Mouse (Mus musculus) adrenal gland, adult 18-20 months (tissue): ENCODE measurements around the gene Mpped2. TPM values are rescaled to one million over a fixed set of nuclear protein-coding genes. Genes with fewer than 3 reads are reported as not detected.

Source experiments
- DNase-seq, 2 experiments: peaks; one replicate each; pipeline ENCODE4 v3.0.0; 2021 to 2022; ENCODE audit warnings: low spot score in 2 of 2
- total RNA-seq, 2 experiments: library from RNA; stranded (reverse); gene quantifications; 1 replicate in 1 of 2; 2 replicates in 1 of 2; pipeline ENCODE4 v1.2.3; 2021

Gene Mpped2
- total RNA-seq, 2 experiments from 2014 or later = 18.3 to 21.9 TPM

- no peak for DNase-seq
Measured at GRCm38 (mm10) chr2:106790329-106790701, 97.2 kb downstream of the Mpped2 start.

DNA sequence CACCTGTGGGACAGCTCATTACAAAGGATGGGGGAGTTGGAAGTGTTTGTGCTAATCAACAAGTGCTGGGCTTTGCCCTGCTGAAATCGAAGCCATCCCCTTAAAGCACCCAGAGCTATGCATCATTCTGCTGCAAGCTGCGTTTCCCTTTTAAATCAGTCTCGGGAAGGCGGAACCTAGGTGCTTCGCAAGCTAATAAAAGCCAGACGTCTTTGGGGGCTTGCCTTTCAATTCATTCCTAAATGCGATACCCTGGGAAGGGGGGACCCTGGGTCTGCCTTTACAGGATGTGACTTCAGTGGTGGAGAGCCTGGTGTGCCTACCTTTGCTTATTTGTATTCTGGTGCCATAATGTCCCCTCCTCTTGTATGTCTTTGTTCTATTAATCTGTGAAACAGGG lies 103.2 kb downstream of the Mpped2 start:
- DNase-seq = no peak

DNA sequence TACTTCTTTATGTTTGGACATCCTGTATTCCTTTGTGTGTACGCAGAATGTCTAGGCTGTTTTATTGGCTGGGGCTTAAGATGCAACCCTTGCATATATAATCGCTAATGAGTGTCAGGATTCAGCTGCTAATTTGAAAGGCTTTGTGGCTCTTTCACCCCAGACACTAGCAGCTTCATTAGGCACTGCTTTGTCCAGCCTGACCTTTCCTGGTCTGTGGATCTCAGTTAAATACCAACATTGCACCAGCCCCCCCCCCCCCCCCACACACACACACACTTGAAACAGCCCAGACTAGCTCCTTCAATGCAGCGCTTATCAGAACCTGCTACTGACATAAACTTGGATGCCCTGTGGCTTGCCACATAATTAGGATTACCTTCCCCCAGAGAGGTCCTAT lies 104.8 kb downstream of the Mpped2 start:
- no peak for DNase-seq

- no peak for DNase-seq
Measured at GRCm38 (mm10) chr2:106798824-106799223, 105.8 kb downstream of the Mpped2 start.

- DNase-seq = no peak
Measured at GRCm38 (mm10) chr2:106815898-106816297, 122.8 kb downstream of the Mpped2 start.

DNA sequence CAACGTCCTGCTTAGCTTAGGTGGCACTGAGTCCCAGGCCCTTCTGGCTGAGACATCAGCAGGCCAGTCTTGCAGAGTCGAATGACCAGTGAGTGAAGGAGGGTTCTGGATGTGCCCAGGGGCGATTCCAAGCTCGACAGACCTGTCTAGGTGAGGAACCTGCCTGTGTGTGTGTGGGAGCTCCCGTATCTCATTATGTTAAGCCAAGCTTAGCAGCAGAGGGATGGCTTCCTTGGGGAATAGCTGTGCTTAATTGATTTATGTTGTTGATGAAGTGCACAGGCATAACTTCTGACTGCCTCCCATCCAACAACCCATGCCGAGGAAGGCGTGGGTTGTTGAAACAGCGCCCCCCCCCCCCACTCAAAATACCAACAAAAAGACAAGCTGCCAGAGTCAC lies 128.2 kb downstream of the Mpped2 start:
- no peak for DNase-seq

GRCm38 (mm10) chr2:106821883-106822282 lies 128.8 kb downstream of the Mpped2 start:
- no peak for DNase-seq

- DNase-seq = no peak
Measured at GRCm38 (mm10) chr2:106822540-106822939, 129.5 kb downstream of the Mpped2 start.

DNA sequence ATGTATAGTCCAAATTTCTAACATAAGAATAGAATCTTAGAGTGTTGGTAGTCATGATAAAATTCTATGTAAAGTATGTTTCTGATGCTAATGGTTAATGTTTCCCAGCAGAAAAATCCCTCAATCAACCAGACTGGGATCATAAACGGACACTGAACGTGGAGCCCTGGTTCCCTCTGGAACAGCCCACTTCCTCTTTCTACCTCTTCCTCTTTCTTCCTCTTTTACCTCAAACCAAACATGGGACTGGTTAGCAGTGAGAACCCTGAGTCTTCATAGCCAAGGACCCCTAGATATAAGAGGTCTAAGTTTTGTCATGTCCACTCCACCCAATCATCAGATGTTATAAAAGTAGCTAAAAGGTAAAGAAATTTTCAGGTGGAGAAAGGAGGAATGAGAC lies 132.4 kb downstream of the Mpped2 start:
- no peak for DNase-seq

DNA sequence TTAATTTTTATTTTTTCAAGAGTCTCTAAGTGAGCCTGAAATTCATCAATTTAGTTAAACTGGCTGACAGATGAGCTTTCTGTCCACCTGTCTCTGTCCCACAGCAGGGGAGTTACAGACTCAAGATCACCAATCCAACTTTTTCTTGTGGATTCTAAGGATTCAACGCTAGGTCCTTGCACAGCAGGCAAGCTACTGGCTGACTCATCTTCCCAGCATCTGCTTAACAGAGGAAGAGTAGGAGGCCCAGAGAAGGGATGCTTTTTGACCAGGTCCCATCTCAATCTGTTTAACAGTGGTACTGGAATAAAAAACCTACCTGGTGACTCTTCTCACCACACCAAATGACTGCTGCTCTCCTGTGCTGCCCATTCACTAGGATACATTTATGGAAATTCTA lies 133.0 kb downstream of the Mpped2 start:
- DNase-seq = no peak

DNA sequence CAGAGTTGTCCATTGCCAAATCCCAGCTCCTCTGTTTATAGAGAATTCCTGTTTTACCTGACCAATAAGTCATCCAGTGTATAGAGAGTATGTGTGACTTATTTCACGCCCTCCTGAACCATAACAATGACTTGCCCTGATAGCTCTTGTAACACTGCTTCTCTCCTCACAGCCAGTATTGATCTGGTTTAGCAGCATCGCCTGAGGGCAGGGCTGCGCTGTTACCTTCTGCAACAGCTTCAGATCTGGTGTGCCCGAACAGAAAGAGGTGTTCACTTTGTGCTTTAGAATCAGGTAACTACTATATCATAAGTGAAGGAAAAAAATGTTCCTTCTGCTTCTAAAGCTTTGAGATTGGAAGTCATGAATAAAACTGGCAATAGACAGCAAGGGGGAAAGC lies 133.7 kb downstream of the Mpped2 start:
- no peak for DNase-seq

- DNase-seq = no peak
Measured at GRCm38 (mm10) chr2:106828573-106829310, 135.7 kb downstream of the Mpped2 start.

GRCm38 (mm10) chr2:106829420-106829819 lies 136.4 kb downstream of the Mpped2 start:
- no peak for DNase-seq

- DNase-seq = no peak
Measured at GRCm38 (mm10) chr2:106832577-106832976, 139.5 kb downstream of the Mpped2 start.

DNA sequence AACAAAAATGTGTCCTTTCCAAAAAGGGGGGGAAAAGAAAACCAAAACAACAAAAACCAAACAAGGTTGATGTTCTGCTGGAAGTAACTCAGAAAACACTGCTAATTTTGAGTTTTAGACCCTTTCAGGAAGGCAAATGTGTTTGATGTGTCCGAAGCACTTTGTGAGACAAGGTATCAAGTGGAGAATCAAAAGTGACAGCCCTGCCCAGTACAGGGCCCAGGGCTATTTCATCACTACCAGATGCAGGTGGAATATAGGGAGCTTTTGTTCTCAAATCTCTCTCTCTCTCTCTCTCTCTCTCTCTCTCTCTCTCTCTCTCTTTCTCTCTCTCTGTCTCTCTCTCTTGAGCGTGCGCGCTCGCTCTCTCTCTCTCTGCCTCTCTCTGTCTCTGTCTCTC lies 140.1 kb downstream of the Mpped2 start:
- no peak for DNase-seq

- DNase-seq = no peak
Measured at GRCm38 (mm10) chr2:106835321-106835720, 142.3 kb downstream of the Mpped2 start.

DNA sequence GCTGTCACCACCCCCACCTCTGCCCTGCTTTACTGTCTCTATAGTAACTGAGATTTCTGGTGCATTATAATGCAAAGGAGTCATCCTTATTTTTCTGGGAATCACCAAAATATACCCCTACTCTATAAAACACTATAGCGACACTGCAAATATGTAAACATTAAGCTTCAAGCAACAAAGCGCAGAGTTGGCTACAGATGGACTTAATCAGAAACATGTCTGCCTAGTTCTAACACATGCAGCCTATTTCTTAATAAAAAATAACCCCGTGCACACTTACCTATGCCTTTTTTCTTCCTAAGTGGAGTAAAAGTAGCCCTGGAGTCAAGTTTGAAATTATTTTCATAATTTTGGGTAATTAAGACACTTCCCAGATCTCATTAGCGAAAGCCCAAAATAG lies 144.2 kb downstream of the Mpped2 start:
- no peak for DNase-seq

DNA sequence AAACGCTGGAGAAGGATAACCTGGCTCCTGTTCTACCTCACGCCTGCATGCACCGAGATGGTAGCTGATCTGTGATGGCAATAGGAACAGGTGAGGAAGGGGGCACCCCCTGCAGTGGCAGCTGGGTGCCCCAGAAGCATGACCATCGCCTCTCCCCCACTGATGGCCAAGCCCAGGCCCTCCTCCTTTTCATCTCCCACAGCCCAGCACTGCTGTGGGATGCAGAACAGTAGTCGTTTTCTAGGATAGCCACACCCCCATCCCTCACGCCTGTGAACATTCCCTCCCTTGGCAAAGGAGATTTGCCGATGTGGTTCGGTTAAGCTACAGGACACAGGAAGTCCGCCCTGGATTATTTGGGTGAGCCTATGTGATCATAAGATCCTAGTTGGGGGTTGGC lies 151.1 kb downstream of the Mpped2 start:
- no peak for DNase-seq

GRCm38 (mm10) chr2:106844766-106845678 lies 152.0 kb downstream of the Mpped2 start:
- no peak for DNase-seq

- DNase-seq = no peak
Measured at GRCm38 (mm10) chr2:106846511-106846910, 153.4 kb downstream of the Mpped2 start.

- DNase-seq = no peak
Measured at GRCm38 (mm10) chr2:106849389-106849788, 156.3 kb downstream of the Mpped2 start.

DNA sequence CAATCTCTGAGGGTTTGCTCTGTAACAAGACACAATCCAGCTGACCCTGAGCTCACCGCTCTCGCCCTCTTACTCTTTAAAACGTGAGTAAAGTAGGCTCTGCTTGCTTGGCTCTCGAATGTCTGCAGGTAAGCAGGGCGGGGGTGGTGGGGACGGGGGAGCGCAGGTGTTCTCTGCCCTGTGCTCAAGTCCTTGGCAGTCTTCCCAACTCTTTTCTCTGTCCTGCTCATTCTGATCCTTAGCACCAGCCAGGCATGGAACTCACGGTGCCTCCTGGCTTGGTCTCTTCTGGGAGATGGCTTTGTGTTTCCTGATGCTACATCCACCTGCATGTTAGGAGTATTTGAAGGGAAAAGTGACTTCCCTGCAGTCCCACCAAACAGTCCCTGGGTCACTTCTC lies 158.4 kb downstream of the Mpped2 start:
- DNase-seq = no peak
